Mouse (Mus musculus): ENCODE data around the gene Rnf227.

Rnf227 gene

GRCm38 (mm10) chr11:69372056-69372779, 32.0 kb downstream of the Rnf227 start:
- peak; percentile 15 for DNase-seq

- DNase-seq: peak; percentile 32
Measured at GRCm38 (mm10) chr11:69372780-69373170, 32.5 kb downstream of the Rnf227 start.

- no peak for DNase-seq
Measured at GRCm38 (mm10) chr11:69373223-69373965, 33.1 kb downstream of the Rnf227 start.

- no peak for DNase-seq
Measured at GRCm38 (mm10) chr11:69375646-69376045, 35.4 kb downstream of the Rnf227 start.

- no peak for DNase-seq
Measured at GRCm38 (mm10) chr11:69377766-69378165, 37.5 kb downstream of the Rnf227 start.

- DNase-seq: no peak
Measured at GRCm38 (mm10) chr11:69379600-69379999, 39.3 kb downstream of the Rnf227 start.

GRCm38 (mm10) chr11:69381356-69381755, 41.1 kb downstream of the Rnf227 start:
- no peak for DNase-seq

GRCm38 (mm10) chr11:69382478-69383105, 42.3 kb downstream of the Rnf227 start:
- DNase-seq: no peak

GRCm38 (mm10) chr11:69384979-69385378, 44.7 kb downstream of the Rnf227 start:
- no peak for DNase-seq

- no peak for DNase-seq
Measured at GRCm38 (mm10) chr11:69386758-69387157, 46.5 kb downstream of the Rnf227 start.

- no peak for DNase-seq
Measured at GRCm38 (mm10) chr11:69388680-69389079, 48.4 kb downstream of the Rnf227 start.

GRCm38 (mm10) chr11:69389531-69390399, 49.5 kb downstream of the Rnf227 start:
- DNase-seq: no peak

- DNase-seq: peak; percentile 70
Measured at GRCm38 (mm10) chr11:69390400-69391034, 50.3 kb downstream of the Rnf227 start.
